ENCODE assay signal across 30 mouse cellular contexts in the genomic region with DNA sequence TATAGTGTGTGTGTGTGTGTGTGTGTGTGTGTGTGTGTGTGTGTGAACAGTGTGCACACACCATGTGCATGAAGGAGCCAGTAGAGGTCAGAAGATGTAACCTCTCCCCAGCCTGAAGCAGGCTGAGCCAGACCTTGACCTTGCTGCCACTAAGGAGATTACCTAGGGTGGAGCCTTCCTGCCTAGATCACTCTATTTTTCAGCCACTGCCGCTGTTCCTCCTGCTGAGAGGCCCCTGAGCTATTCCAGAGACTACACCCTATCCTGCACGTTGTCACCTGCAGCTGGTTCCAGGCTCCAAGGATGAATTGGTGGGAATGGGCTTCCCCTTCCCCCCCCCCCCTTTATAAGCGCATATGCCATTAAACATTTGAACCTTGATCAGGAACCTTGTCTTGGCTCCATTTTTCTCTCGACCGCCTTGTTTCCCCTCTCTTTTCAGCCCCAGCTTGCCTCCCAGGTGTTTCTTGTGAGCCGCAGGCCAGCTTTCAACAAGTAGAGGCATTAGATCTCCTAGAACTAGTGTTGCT. TPM values are rescaled to one million over a fixed set of nuclear protein-coding genes. Genes with fewer than 3 reads are reported as not detected.
"Had no signal": no experiment of that assay in that cellular context is flagged by ENCODE, and none has a peak within 500 bp of the region (broad histone marks: within the 10 kb centered on the region; RNA-seq: fewer than 3 reads in every experiment).

No protein-coding gene starts in this region.

RNA-seq across cellular contexts. Expression of a gene that starts 10.4 kb away (rescaled TPM):
- total RNA-seq: common myeloid progenitor, adult 5-6 weeks; forebrain, postnatal 0 days; gastrocnemius, adult 18-20 months; gastrocnemius, adult 2 months; gastrocnemius, adult 8-10 months; gastrocnemius, postnatal 10 days; gastrocnemius, postnatal 14 days; gastrocnemius, postnatal 25 days; gastrocnemius, postnatal 36 days; gastrocnemius, postnatal 4 days; granulocyte monocyte progenitor cell, adult 5-6 weeks; heart, adult 18-20 months; heart, adult 2 months; heart, adult 8-10 months had no signal
- polyA plus RNA-seq: cortical plate, adult 2 months; embryonic facial prominence, embryonic 10.5 days; embryonic facial prominence, embryonic 11.5 days; embryonic facial prominence, embryonic 12.5 days; embryonic facial prominence, embryonic 13.5 days; erythroblast, embryonic 14.5 days; forebrain, embryonic 10.5 days; forebrain, embryonic 11.5 days; forebrain, embryonic 12.5 days; forebrain, embryonic 13.5 days; forebrain, embryonic 14.5 days; forebrain, embryonic 15.5 days; forebrain, embryonic 16.5 days; forebrain, postnatal 0 days; gonadal fat pad, adult 2 months; heart, adult 2 months; heart, embryonic 10.5 days; heart, embryonic 11.5 days had no signal

RNA-seq across cellular contexts. Expression of a gene that starts 15.0 kb away (rescaled TPM):
- total RNA-seq: common myeloid progenitor, adult 5-6 weeks; forebrain, postnatal 0 days; gastrocnemius, adult 18-20 months; gastrocnemius, adult 2 months; gastrocnemius, adult 8-10 months; gastrocnemius, postnatal 10 days; gastrocnemius, postnatal 14 days; gastrocnemius, postnatal 25 days; gastrocnemius, postnatal 36 days; gastrocnemius, postnatal 4 days; granulocyte monocyte progenitor cell, adult 5-6 weeks; heart, adult 18-20 months; heart, adult 2 months; heart, adult 8-10 months had no signal
- polyA plus RNA-seq: embryonic facial prominence, embryonic 10.5 days; embryonic facial prominence, embryonic 11.5 days; erythroblast, embryonic 14.5 days; forebrain, embryonic 11.5 days; forebrain, embryonic 12.5 days; forebrain, embryonic 13.5 days; forebrain, embryonic 14.5 days; forebrain, embryonic 15.5 days; forebrain, embryonic 16.5 days; forebrain, postnatal 0 days; gonadal fat pad, adult 2 months; heart, adult 2 months; heart, embryonic 10.5 days had no signal
